Mouse (Mus musculus) R1 (cell line): ENCODE measurements around the gene Armc9.
A peak's percentile ranks its signal among the peaks of the same experiment; 100 is the strongest.

Source experiments
- DNase-seq: peaks from one replicate; pipeline ENCODE4 v3.0.0-alpha.2; 2018; ENCODE audit warnings: low read depth, low spot score

Gene Armc9

DNA sequence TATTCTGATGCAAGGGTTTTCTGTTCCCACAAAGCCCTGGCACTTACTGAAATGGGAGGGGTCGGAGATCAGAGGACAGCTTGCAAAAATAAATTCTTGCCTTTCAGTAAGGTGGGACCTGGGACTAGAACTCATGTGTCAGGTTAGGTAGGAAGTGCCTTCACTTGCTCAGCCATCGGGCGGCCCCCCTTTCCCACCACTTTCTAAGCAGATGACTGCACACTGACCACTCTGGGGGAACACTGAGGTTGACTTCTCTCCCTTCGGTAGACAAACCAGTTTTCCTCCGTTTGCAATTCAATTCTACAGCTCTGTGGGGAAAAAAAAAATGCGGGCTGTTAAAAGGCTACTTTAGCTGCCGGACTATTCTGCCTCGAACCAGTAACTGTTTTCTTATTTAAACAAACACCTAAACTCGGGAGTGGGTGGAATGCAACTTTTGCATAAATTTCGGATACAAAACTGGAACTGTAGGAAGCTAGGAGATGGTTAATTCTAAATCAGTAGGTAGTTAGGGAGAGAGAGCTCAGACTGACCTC, 157.0 kb downstream of the Armc9 start:
- peak; percentile 96 for DNase-seq

DNA sequence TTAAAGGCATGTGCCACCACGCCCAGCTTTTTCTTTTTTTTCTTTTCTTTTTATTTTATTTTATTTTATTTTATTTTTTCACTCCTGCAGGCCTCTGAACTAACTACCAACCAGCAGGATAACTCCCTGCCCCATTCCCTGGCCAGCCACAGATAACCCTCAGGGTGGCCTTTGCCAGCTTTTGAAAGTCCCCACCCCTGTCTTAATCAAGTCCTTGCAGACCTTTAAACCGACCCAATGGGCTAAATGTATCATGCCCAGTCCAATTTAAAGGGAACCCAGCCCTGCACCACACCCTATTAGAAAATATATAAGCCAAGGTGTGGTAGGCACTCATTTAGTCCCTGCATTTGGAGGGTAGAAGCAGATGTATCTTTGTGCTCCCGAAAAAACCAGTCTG, 157.7 kb downstream of the Armc9 start:
- DNase-seq, result no peak

DNA sequence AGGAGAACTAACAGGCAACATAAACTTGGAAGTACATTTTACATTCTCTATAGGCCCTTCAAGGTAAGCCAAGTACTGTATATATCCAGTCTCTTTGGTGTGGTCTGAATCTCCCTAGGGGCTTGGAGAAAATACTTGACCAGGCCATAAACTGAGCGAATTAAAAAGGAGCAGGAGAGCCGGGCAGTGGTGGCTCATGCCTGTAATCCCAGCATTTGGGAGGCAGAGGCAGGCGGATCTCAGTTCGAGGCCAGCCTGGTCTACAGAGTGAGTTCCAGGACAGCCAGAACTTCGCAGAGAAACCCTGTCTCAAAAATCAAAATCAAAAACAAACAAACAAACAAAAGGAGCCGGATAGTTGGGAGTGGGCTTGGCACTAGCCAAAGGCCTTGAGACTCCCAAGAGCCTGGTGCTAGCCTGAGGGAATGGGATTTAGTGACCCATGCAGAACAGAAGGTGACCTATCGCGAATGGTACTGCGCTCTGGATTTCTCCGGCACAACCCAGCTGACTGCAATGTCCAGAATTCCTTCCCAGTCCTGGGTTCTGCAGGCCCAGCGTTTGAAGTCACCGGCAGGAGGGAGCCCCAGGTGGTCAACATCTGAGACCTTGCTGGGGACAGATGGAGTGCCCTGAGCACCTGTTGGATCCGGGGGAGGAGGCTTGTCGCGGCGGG, 158.7 kb downstream of the Armc9 start:
- peak; percentile 35 for DNase-seq

DNA sequence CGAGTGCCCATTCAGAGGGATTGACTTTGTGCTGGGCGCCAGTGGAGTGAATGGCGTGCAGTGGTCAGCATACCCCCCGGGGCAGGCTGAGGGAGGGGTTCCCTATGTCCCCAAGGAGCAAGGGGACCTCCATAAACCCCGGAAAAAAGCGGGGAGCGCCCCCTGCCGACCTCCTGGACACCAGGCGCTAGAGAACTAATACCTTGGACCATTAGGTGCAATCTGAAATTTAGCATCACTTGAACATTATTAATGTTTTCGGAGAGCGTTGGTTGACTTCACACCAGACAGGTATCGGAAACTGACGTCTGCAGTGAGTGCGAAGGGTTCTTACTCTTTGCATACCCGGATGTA, 159.2 kb downstream of the Armc9 start:
- peak; percentile 46 for DNase-seq

DNA sequence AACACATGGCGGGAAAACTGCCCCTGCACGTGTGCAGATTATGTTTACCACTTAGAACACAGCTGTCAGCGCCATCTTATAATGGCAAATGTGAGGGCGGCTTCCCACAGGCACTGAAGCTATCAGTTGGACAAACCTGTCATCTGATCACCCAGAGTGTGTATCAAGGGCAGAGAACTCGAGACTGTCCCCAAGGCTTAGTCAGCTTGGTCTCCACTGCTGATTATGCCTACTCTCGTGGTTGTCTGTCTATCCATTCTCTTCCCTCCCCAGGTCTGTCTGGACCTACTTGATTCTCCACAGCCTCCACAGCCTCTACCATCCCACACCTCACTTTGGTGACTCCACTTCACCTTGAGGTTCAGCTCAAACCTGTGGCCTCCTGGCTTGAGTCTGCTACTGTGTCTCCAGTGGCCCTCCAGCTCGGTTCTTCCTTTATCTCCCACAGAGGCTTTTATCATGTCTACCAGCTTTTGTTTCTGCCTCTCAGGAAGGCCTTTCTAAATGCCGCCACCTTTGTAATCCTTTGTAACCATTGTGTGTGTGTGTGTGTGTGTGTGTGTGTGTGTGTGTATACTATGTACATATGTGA, 166.3 kb downstream of the Armc9 start:
- no peak for DNase-seq
